Comparison of ENCODE assay signal across 8 mouse cellular contexts in the genomic region with DNA sequence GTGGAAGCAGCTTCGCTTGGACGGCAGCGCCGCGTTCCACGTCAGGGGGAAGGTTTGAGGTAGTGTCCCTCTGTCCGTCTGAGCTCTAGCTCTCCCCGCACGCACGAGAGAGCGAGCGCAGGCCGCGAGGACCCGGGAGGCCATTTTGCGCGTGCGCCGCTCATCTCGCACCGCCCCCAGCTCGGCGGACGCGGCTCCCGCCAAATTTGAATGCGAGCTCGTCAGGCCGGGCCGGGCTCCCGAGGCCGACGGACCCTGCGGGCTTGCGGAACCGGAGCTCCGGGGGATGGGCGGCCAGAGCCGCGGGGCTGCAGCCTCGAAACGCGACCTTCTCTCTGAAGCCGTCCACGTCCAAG. TPM values are rescaled to one million over a fixed set of nuclear protein-coding genes. Genes with fewer than 3 reads are reported as not detected.
A peak's percentile ranks its signal among the peaks of the same experiment; 100 is the strongest.
DNase-seq lines count a peak whose midpoint lies in the region; ATAC-seq lines count a peak whose summit lies in the region.

No protein-coding gene starts in this region.

- peaks cover 9% of the 10 kb centered on the region for H3K36me3 ChIP-seq in heart, embryonic 15.5 days
- H3K36me3 ChIP-seq in megakaryocyte, embryonic 14.5 days (replicated peaks; ENCODE audit: low read length), result peaks cover 6% of the 10 kb centered on the region
- no peaks in the 10 kb centered on the region for H3K36me3 ChIP-seq in splenic B cell, adult 2 months (ENCODE audit: control insufficient read depth, insufficient read depth, low read length, poor library complexity, severe bottlenecking)

- peak overlapping the region; percentile 53 for H3K4me3 ChIP-seq in heart, embryonic 15.5 days
- peak overlapping the region; percentile 94 for H3K4me3 ChIP-seq in megakaryocyte, embryonic 14.5 days (replicated peaks)

- 1% methylated on average over 45 of the region's 45 CpGs for WGBS in heart, embryonic 15.5 days

- H3K27me3 ChIP-seq in heart, embryonic 15.5 days, result peaks cover 61% of the 10 kb centered on the region
- peaks cover 66% of the 10 kb centered on the region for H3K27me3 ChIP-seq in megakaryocyte, embryonic 14.5 days (replicated peaks)
- peaks cover 4% of the 10 kb centered on the region; the same call in 1 of the 2 replicates for H3K27me3 ChIP-seq in splenic B cell, adult 2 months (ENCODE audit: control insufficient read depth, insufficient read depth, low read length, poor library complexity, severe bottlenecking)

- DNase-seq in B cell, adult 2 months, result peak; percentile 86 to 88
- peak; percentile 63 for DNase-seq in ES-CJ7 (ENCODE audit: low read depth, low spot score)
- DNase-seq in embryo, embryonic 9.5 days (ENCODE audit: extremely low spot score), result peak; percentile 73
- DNase-seq in kidney, postnatal 36 days, result peak; percentile 26 to 75
- peak; percentile 84 for DNase-seq in splenic B cell, adult 2 months (ENCODE audit: low read depth, low spot score)

- peak overlapping the region; percentile 91 for H3K4me2 ChIP-seq in heart, embryonic 15.5 days

- ATAC-seq in heart, embryonic 15.5 days (replicated peaks; ENCODE audit: insufficient number of reproducible peaks, insufficient read depth, low FRiP score, low read depth), result peak; percentile 43; the same call in 1 of the 2 replicates
- no peak for ATAC-seq in frontal cortex, adult (ENCODE audit: low TSS enrichment)

- H3K9me3 ChIP-seq in heart, embryonic 15.5 days (replicated peaks), result no peaks in the 10 kb centered on the region
- no peaks in the 10 kb centered on the region for H3K9me3 ChIP-seq in megakaryocyte, embryonic 14.5 days

- H3K9ac ChIP-seq in heart, embryonic 15.5 days, result no peak overlapping the region

- peaks cover 20% of the 10 kb centered on the region for H3K4me1 ChIP-seq in heart, embryonic 15.5 days (replicated peaks)
- H3K4me1 ChIP-seq in megakaryocyte, embryonic 14.5 days, result peaks cover 31% of the 10 kb centered on the region

- no peak overlapping the region for H3K27ac ChIP-seq in heart, embryonic 15.5 days

RNA-seq across cellular contexts. Expression of gene Spag6, which starts 5.1 kb away (rescaled TPM):
- polyA plus RNA-seq in heart, embryonic 15.5 days (2015; fragmentation: Nextera tagmentation; extraction: Ambion mirVana), result 0.06 and 0.44 TPM in 2 replicates
- not detected in 2 replicates for polyA plus RNA-seq in megakaryocyte, embryonic 14.5 days (2012; ENCODE audit: insufficient read depth, low replicate concordance)

RNA-seq across cellular contexts. Expression of gene Bmi1, which starts 11.9 kb away (rescaled TPM):
- polyA plus RNA-seq in heart, embryonic 15.5 days (2015; fragmentation: Nextera tagmentation; extraction: Ambion mirVana), result 14.0 and 15.1 TPM in 2 replicates
- 2.7 and 5.1 TPM in 2 replicates for polyA plus RNA-seq in megakaryocyte, embryonic 14.5 days (2012; ENCODE audit: insufficient read depth, low replicate concordance)

RNA-seq across cellular contexts. Expression of gene Commd3, which starts 16.5 kb away (rescaled TPM):
- 177 and 206 TPM in 2 replicates for polyA plus RNA-seq in heart, embryonic 15.5 days (2015; fragmentation: Nextera tagmentation; extraction: Ambion mirVana)
- 48.7 and 223 TPM in 2 replicates for polyA plus RNA-seq in megakaryocyte, embryonic 14.5 days (2012; ENCODE audit: insufficient read depth, low replicate concordance)
